Mouse (Mus musculus) naive thymus-derived CD4-positive, alpha-beta T cell, adult 2 months (primary cell): ENCODE measurements at regions not wholly inside any gene's neighbourhood (a gene's known extent, or its start where the extent isn't known, plus 50 kb on each side); places are given as distances from the start of the nearest gene placed in this dataset.
"Not testable (repeated sequence)": the region's sequence is repeated elsewhere in the genome, so short reads cannot be mapped to it uniquely, and the experiment has no call there.

ENCODE experiments used
- DNase-seq: peaks from one replicate; pipeline ENCODE4 v3.0.0-alpha.2; 2011; ENCODE audit warnings: low read depth

- peak; percentile 65 for DNase-seq
These were observed 55.3 kb downstream of the Spin2c start for GRCm38 (mm10) chrX:153887285-153887684.

GRCm38 (mm10) chrX:153927996-153928395, 84.4 kb downstream of the Samt1 start:
- DNase-seq, result no peak

GRCm38 (mm10) chrX:153932586-153932985, 79.9 kb downstream of the Samt1 start:
- peak; percentile 67 for DNase-seq

GRCm38 (mm10) chrX:153936111-153936510, 76.3 kb downstream of the Samt1 start:
- no peak for DNase-seq

GRCm38 (mm10) chrX:153937346-153937745, 75.1 kb downstream of the Samt1 start:
- no peak for DNase-seq

- DNase-seq, result no peak
These were observed 72.4 kb downstream of the Samt1 start for GRCm38 (mm10) chrX:153940089-153940488.

- not testable (repeated sequence) for DNase-seq
These were observed 71.3 kb downstream of the Samt1 start for GRCm38 (mm10) chrX:153941130-153941529.
